Mouse (Mus musculus) myocyte (in vitro differentiated cells): ENCODE measurements at regions not wholly inside any gene's neighbourhood (a gene's known extent, or its start where the extent isn't known, plus 50 kb on each side); places are given as distances from the start of the nearest gene placed in this dataset.

ENCODE experiments used
- CEBPB ChIP-seq: IDR thresholded peaks from 2 replicates; pipeline ENCODE4 v1.6.1; 2011; ENCODE audit warnings: mild to moderate bottlenecking, moderate library complexity; ENCODE audit not compliant: poor library complexity, insufficient read depth, severe bottlenecking
- E2F4 ChIP-seq: IDR thresholded peaks from one replicate; pipeline ENCODE4 v1.6.1; 2011; ENCODE audit warnings: mild to moderate bottlenecking, control low read depth, moderate library complexity; ENCODE audit not compliant: insufficient read depth
- MAX ChIP-seq: IDR thresholded peaks from one replicate; pipeline ENCODE4 v1.6.1; 2011; ENCODE audit warnings: low read depth, mild to moderate bottlenecking, control low read depth
- MYOG ChIP-seq, 3 experiments: IDR thresholded peaks; one replicate each; pipeline ENCODE4 v1.6.1; 2011; ENCODE audit warnings: control low read depth in 2 of 3, low read depth in 2 of 3, mild to moderate bottlenecking in 2 of 3; ENCODE audit not compliant: insufficient read length in 2 of 3, control insufficient read depth in 1 of 3, insufficient read depth in 1 of 3
- POLR2A ChIP-seq: IDR thresholded peaks from one replicate; pipeline ENCODE4 v1.6.1; 2011; ENCODE audit warnings: low read depth, mild to moderate bottlenecking, control low read depth, moderate library complexity; ENCODE audit not compliant: insufficient read length
- POLR2AphosphoS2 ChIP-seq: IDR thresholded peaks from one replicate; pipeline ENCODE4 v1.6.1; 2011; ENCODE audit warnings: low read depth, control low read depth; ENCODE audit not compliant: insufficient read length
- TCF12 ChIP-seq: IDR thresholded peaks from one replicate; pipeline ENCODE4 v1.6.1; 2011; ENCODE audit warnings: mild to moderate bottlenecking, control low read depth; ENCODE audit not compliant: poor library complexity, insufficient read depth, severe bottlenecking
- TCF3 ChIP-seq: IDR thresholded peaks from one replicate; pipeline ENCODE4 v1.6.1; 2011; ENCODE audit warnings: low read depth, control low read depth; ENCODE audit not compliant: insufficient read length
- USF1 ChIP-seq: IDR thresholded peaks from one replicate; pipeline ENCODE4 v1.6.1; 2011; ENCODE audit warnings: low read depth, mild to moderate bottlenecking, control low read depth, moderate library complexity

DNA sequence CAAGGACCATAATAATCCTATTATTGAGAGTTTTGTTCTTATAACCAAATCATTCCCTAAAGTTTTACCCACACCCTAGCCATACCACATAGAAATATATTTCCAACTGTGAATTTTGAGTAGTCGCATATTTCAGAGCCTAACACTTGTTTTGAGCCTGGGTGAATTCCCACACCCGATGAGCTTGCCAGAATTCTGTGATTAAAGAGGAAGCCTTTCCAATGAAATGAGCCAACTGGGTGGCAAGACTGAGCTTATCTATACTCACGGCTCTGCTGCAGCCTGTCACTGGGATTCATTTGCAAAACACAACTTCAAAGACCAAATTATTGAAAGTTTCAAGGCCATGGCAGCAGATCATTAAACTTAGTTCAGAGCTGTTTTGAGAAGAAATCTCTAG lies 582.3 kb upstream of the Fam98a start:
- TF ChIP-seq POLR2A, result no peak
- no peak for TF ChIP-seq MAX
- no peak for TF ChIP-seq CEBPB
- no peak for TF ChIP-seq POLR2AphosphoS2
- TF ChIP-seq TCF3, result no peak
- no peak for TF ChIP-seq E2F4
- TF ChIP-seq USF1, result no peak
- TF ChIP-seq MYOG (IDR thresholded peaks at IDR 0.05; ENCODE audit: control insufficient read depth in 1 of 3, insufficient read depth in 1 of 3, insufficient read length in 2 of 3, low read depth in 2 of 3), result no peak
- TF ChIP-seq TCF12, result no peak
